Mouse (Mus musculus): ENCODE measurements around the gene Tab1. TPM values are rescaled to one million over a fixed set of nuclear protein-coding genes. Genes with fewer than 3 reads are reported as not detected.

Tab1 gene
- total RNA-seq, 2 experiments from 2014 or later: 36.5 to 37.0 TPM

- no peak for DNase-seq
These were observed 75.5 kb downstream of the Tab1 start for GRCm38 (mm10) chr15:80208446-80208845.

Other genes starting within 250 kb of the Tab1 start
- gene Apobec3, start 241.5 kb upstream of the Tab1 start, total RNA-seq (2021): 10 to 100 TPM in 1 of 2 experiments, 1 to 10 TPM in 1; 8.7 to 10.1 TPM
- 1 to 10 TPM; 1.7 to 2.0 TPM for gene Cbx7, start 162.0 kb upstream of the Tab1 start, total RNA-seq (2021)
- 10 to 100 TPM; 46.4 to 50.7 TPM for gene Pdgfb, start 118.2 kb upstream of the Tab1 start, total RNA-seq (2021)
- gene Syngr1, start 41.8 kb upstream of the Tab1 start, total RNA-seq (2021): 10 to 100 TPM; 73.4 to 86.0 TPM
- 100 to 1,000 TPM; 591 to 607 TPM for gene Rpl3, start 41.3 kb upstream of the Tab1 start, total RNA-seq (2021)
- 1 to 10 TPM; 2.5 TPM for gene Mgat3, start 40.6 kb downstream of the Tab1 start, total RNA-seq (2021)
- gene Mief1, start 100.9 kb downstream of the Tab1 start, total RNA-seq (2021): 10 to 100 TPM; 38.0 to 38.3 TPM
- gene AC140267.1, start 102.7 kb downstream of the Tab1 start, total RNA-seq (2021): 10 to 100 TPM; 20.3 to 24.3 TPM
- 100 to 1,000 TPM; 119 to 131 TPM for gene Atf4, start 122.1 kb downstream of the Tab1 start, total RNA-seq (2021)
- gene Rps19bp1, start 131.2 kb downstream of the Tab1 start, total RNA-seq (2021): 10 to 100 TPM; 26.1 to 27.2 TPM
- gene Cacna1i, start 154.1 kb downstream of the Tab1 start, total RNA-seq (2021): under 1 TPM in 1 of 2 experiments, not detected in 1; 0.05 TPM

Measured in heart, postnatal 4 days (tissue).